Mouse (Mus musculus) liver, adult 2 months (tissue): ENCODE results near the gene Cxcl1. TPM values are rescaled to one million over a fixed set of nuclear protein-coding genes. Genes with fewer than 3 reads are reported as not detected.

Source experiments
- DNase-seq: peaks from one replicate; pipeline ENCODE4 v3.0.0-alpha.2; 2011; ENCODE audit warnings: low read depth, low spot score; ENCODE audit errors: extremely low read depth
- H3K27ac ChIP-seq: fragments of 200-500 bp; replicated peaks from 2 replicates; pipeline ENCODE4 v1.5.1; 2012; ENCODE audit warnings: low read depth, mild to moderate bottlenecking, control low read depth, inconsistent platforms, low read length; ENCODE audit not compliant: insufficient read depth
- H3K27me3 ChIP-seq: fragments of 200-500 bp; 2 replicates; pipeline ENCODE4 v1.6.1; 2012; ENCODE audit warnings: mild to moderate bottlenecking, moderate library complexity, low read length, inconsistent platforms; ENCODE audit not compliant: control insufficient read depth, insufficient read depth
- H3K36me3 ChIP-seq: fragments of 200-500 bp; 2 replicates; pipeline ENCODE4 v1.6.1; 2012; ENCODE audit warnings: low read length, inconsistent platforms; ENCODE audit not compliant: control insufficient read depth, insufficient read depth
- H3K4me1 ChIP-seq: fragments of 200-500 bp; 2 replicates; pipeline ENCODE4 v1.6.1; 2011; ENCODE audit warnings: low read length; ENCODE audit not compliant: control insufficient read depth, insufficient read depth
- H3K4me3 ChIP-seq: fragments of 200-500 bp; 2 replicates; pipeline ENCODE4 v1.5.1; 2011; ENCODE audit warnings: low read depth, mild to moderate bottlenecking, control low read depth, low read length, moderate library complexity; ENCODE audit not compliant: insufficient read depth
- H3K79me2 ChIP-seq: fragments of 200-500 bp; 2 replicates; pipeline ENCODE4 v1.6.1; 2012; ENCODE audit warnings: inconsistent platforms, mild to moderate bottlenecking, low read length, moderate library complexity; ENCODE audit not compliant: control insufficient read depth, insufficient read depth
- H3K9ac ChIP-seq: fragments of 200-500 bp; 2 replicates; pipeline ENCODE4 v1.6.1; 2012; ENCODE audit warnings: low read depth, mild to moderate bottlenecking, control low read depth, inconsistent platforms, low read length
- CTCF ChIP-seq: fragments of 200-500 bp; IDR thresholded peaks from 2 replicates; pipeline ENCODE4 v1.5.1; 2011; ENCODE audit warnings: low read depth, low read length, control low read depth
- POLR2A ChIP-seq: fragments of 200-500 bp; IDR thresholded peaks from 2 replicates; pipeline ENCODE4 v1.6.1; 2011; ENCODE audit warnings: low read length, control low read depth; ENCODE audit not compliant: insufficient read depth; ENCODE audit errors: extremely low read depth
- WGBS: fragments of 180-500 bp; shearing (Covaris S2); methylation state at CpG from one replicate; pipeline ENCODE4 v1.1.7; 2018; 5-methylcytosine and 5-hydroxymethylcytosine counted together
- polyA plus RNA-seq: library from polyadenylated mRNA; depleted of rRNA; stranded (reverse); fragments of >200 nt; gene quantifications from 2 replicates; pipeline ENCODE4 v1.2.3, GENCODE M21; 2012
- total RNA-seq: library from RNA; depleted of rRNA; stranded (reverse); fragments of >200 nt; gene quantifications from 2 replicates; pipeline ENCODE4 v1.2.3, GENCODE M21; 2014

Cxcl1 gene
- total and polyA plus RNA-seq, 2 experiments = 4.2 to 8.2 TPM

GRCm38 (mm10) chr5:90902380-90903260 lies 11.6 kb downstream of the Cxcl1 start:
- Histone ChIP-seq H3K27me3 (peaks cover 2% of the 10 kb centered on the region; the same call in 1 of the 2 replicates), H3K79me2 (no peaks in the 10 kb centered on the region), H3K36me3 (no peaks in the 10 kb centered on the region), H3K4me3 (no peak overlapping the region), H3K27ac (no peak overlapping the region), H3K4me1 (peaks cover 10% of the 10 kb centered on the region), H3K9ac (no peak overlapping the region)
- WGBS = 18% methylated on average over 10 of the region's 10 CpGs
- peak; percentile 29 for DNase-seq
- TF ChIP-seq CTCF = peak; percentile 70
- no peak for TF ChIP-seq POLR2A

- 11% methylated on average over 22 of the region's 22 CpGs for WGBS
- H3K4me3 ChIP-seq = no peak within 1 kb of the TSS
- H3K27me3 ChIP-seq = peaks cover 2% of the 10 kb centered on the region; the same call in 1 of the 2 replicates
- no peaks in the 10 kb centered on the region for H3K79me2 ChIP-seq
- DNase-seq = no peak
- H3K36me3 ChIP-seq = no peaks in the 10 kb centered on the region
- H3K4me1 ChIP-seq = peaks cover 10% of the 10 kb centered on the region
- no peak within 1 kb of the TSS for H3K9ac ChIP-seq
- H3K27ac ChIP-seq = no peak within 1 kb of the TSS
- TF ChIP-seq CTCF (no peak), POLR2A (no peak)
These were observed 12.4 kb downstream of the Cxcl1 start, which contains the start of gene Cxcl2 for GRCm38 (mm10) chr5:90903339-90904020. Cxcl2 (plus strand) TSS chr5:90903871.

DNA sequence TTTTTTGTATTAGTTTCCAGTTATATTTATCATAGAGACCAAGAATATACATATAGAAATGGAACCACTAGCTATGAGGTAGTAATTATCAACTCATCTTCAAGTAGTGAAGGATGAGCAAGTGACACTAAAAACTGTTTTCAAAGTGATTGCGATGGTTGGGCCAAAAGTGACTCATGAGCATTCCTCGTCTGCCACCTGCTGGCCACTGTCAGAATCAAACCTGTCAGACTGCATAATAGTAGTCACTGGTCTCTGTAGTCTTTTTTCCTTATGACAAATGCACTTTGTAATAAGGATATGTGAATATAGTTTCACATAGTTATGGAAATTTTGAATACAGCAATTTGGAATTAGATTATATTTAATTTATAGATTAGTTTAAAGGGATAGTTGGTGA lies 17.9 kb downstream of the Cxcl1 start:
- WGBS = 1% methylated on average over 2 of the region's 2 CpGs
- peak; percentile 60 for DNase-seq

GRCm38 (mm10) chr5:90919495-90919894 lies 28.5 kb downstream of the Cxcl1 start:
- no peaks in the 10 kb centered on the region for H3K79me2 ChIP-seq
- no peak overlapping the region for H3K9ac ChIP-seq
- 73% methylated on average over 2 of the region's 2 CpGs for WGBS
- H3K27me3 ChIP-seq = no peaks in the 10 kb centered on the region
- H3K27ac ChIP-seq = no peak overlapping the region
- no peaks in the 10 kb centered on the region for H3K4me1 ChIP-seq
- no peak for DNase-seq
- no peak overlapping the region for H3K4me3 ChIP-seq
- no peaks in the 10 kb centered on the region for H3K36me3 ChIP-seq
- no peak for TF ChIP-seq POLR2A
- TF ChIP-seq CTCF = no peak

More for the DNA sequence above, 17.9 kb downstream of the Cxcl1 start:
- no peaks in the 10 kb centered on the region for H3K4me1 ChIP-seq
- no peak overlapping the region for H3K9ac ChIP-seq
- peaks cover 2% of the 10 kb centered on the region; the same call in 1 of the 2 replicates for H3K27me3 ChIP-seq
- no peaks in the 10 kb centered on the region for H3K36me3 ChIP-seq
- TF ChIP-seq CTCF (peak; percentile 78), POLR2A (no peak)
- H3K79me2 ChIP-seq = no peaks in the 10 kb centered on the region
- no peak overlapping the region for H3K4me3 ChIP-seq
- no peak overlapping the region for H3K27ac ChIP-seq

- H3K27ac ChIP-seq = no peak overlapping the region
- H3K9ac ChIP-seq = no peak overlapping the region
- H3K79me2 ChIP-seq = no peaks in the 10 kb centered on the region
- WGBS = 99% methylated on average over 4 of the region's 4 CpGs
- no peak for DNase-seq
- TF ChIP-seq POLR2A (no peak), CTCF (no peak)
- H3K4me1 ChIP-seq = no peaks in the 10 kb centered on the region
- H3K36me3 ChIP-seq = no peaks in the 10 kb centered on the region
- no peaks in the 10 kb centered on the region for H3K27me3 ChIP-seq
- H3K4me3 ChIP-seq = no peak overlapping the region
These were observed 31.9 kb downstream of the Cxcl1 start for GRCm38 (mm10) chr5:90922958-90923357.
